ENCODE assay signal across 10 mouse cellular contexts in the genomic region with DNA sequence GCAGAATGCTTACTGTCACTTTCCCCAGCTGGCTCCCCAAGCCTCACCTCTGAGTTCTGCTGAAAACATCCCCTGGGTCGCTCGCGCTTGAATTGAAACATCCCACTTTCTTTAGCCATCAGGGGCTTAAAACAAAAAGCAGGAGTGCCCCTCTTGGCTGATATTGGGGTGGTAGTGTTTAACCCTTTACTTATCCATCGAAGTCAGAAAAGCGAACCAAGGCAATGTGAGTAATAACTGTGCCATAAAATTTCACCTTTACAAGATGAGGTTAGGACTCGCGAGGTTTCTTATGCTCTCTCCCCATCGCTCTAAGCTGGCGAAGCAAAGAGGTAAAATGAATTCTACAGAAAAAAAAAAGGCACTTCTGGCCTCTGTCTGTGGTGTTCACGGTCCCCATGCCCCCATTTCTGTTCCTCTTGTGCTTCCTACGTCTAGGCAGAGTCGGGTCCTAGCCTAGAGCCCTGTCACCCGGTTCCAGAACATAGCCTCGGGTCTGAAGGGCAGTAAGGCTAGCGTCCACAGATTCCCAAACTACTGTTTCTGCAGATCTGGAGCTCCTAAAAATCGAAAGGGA. TPM values are rescaled to one million over a fixed set of nuclear protein-coding genes. Genes with fewer than 3 reads are reported as not detected.
DNase-seq lines count a peak whose midpoint lies in the region; ATAC-seq and TF ChIP-seq lines count a peak whose summit lies in the region.
"Had no signal": no experiment of that assay in that cellular context is flagged by ENCODE, and none has a peak within 500 bp of the region (broad histone marks: within the 10 kb centered on the region; RNA-seq: fewer than 3 reads in every experiment).

No protein-coding gene starts in this region.

- H3K9ac ChIP-seq in lung, embryonic 14.5 days: no peak overlapping the region
- no peak overlapping the region for H3K9ac ChIP-seq in intestine, embryonic 16.5 days (ENCODE audit: low read depth, low read length)
- no peak overlapping the region for H3K9ac ChIP-seq in neural tube, embryonic 15.5 days (replicated peaks)

- peak overlapping the region; percentile 30 for H3K4me3 ChIP-seq in lung, embryonic 14.5 days (ENCODE audit: low read depth, low read length)
- peak overlapping the region; percentile 23 for H3K4me3 ChIP-seq in intestine, embryonic 16.5 days (ENCODE audit: low read length)
- H3K4me3 ChIP-seq in neural tube, embryonic 15.5 days (replicated peaks): no peak overlapping the region
- H3K4me3 ChIP-seq in thymus, adult 2 months (ENCODE audit: control insufficient read depth, insufficient read depth, low read length): no peak overlapping the region

- H3K36me3 ChIP-seq in lung, embryonic 14.5 days (ENCODE audit: insufficient read depth): no peaks in the 10 kb centered on the region
- H3K36me3 ChIP-seq in intestine, embryonic 16.5 days (ENCODE audit: control insufficient read depth, insufficient read depth, low read length): no peaks in the 10 kb centered on the region
- H3K36me3 ChIP-seq in neural tube, embryonic 15.5 days: no peaks in the 10 kb centered on the region
- H3K36me3 ChIP-seq in thymus, adult 2 months (ENCODE audit: control insufficient read depth, insufficient read depth, low read length): no peaks in the 10 kb centered on the region

- peak overlapping the region; percentile 58 for H3K4me2 ChIP-seq in lung, embryonic 14.5 days
- H3K4me2 ChIP-seq in intestine, embryonic 16.5 days (ENCODE audit: low read depth, low read length): peak overlapping the region; percentile 53; the same call in 1 of the 2 replicates
- H3K4me2 ChIP-seq in neural tube, embryonic 15.5 days: peak overlapping the region; percentile 37

- H3K27ac ChIP-seq in lung, embryonic 14.5 days (ENCODE audit: low read depth): no peak overlapping the region
- H3K27ac ChIP-seq in intestine, embryonic 16.5 days (ENCODE audit: low read length): no peak overlapping the region
- H3K27ac ChIP-seq in neural tube, embryonic 15.5 days (replicated peaks): no peak overlapping the region
- H3K27ac ChIP-seq in thymus, adult 2 months (ENCODE audit: control insufficient read depth, insufficient read depth, low read length): no peak overlapping the region

- no peak for TF ChIP-seq POLR2A in thymus, adult 2 months (IDR thresholded peaks at IDR 0.05; ENCODE audit: control insufficient read depth, extremely low read depth, insufficient read depth, low read length, poor library complexity)

- no peak for TF ChIP-seq CTCF in lung, embryonic 14.5 days (IDR thresholded peaks at IDR 0.05; ENCODE audit: low read depth)
- no peak for TF ChIP-seq CTCF in thymus, adult 2 months (IDR thresholded peaks at IDR 0.05; ENCODE audit: borderline replicate concordance, control insufficient read depth, extremely low read depth, insufficient read depth, low read length, poor library complexity)

- H3K4me1 ChIP-seq in lung, embryonic 14.5 days (ENCODE audit: insufficient read depth): no peaks in the 10 kb centered on the region
- H3K4me1 ChIP-seq in intestine, embryonic 16.5 days (ENCODE audit: control insufficient read depth, insufficient read depth, low read length): peaks cover 20% of the 10 kb centered on the region
- H3K4me1 ChIP-seq in neural tube, embryonic 15.5 days: peaks cover 13% of the 10 kb centered on the region
- H3K4me1 ChIP-seq in thymus, adult 2 months (replicated peaks; ENCODE audit: control insufficient read depth, insufficient read depth, low read length): no peaks in the 10 kb centered on the region

- DNase-seq in embryo, embryonic 9.5 days (ENCODE audit: extremely low spot score): peak; percentile 45
- no peak for DNase-seq in embryo, embryonic 10 days (ENCODE audit: low spot score)
- peak; percentile 20 for DNase-seq in lung, embryonic 14.5 days
- no peak for DNase-seq in lung, postnatal 36 days
- no peak for DNase-seq in thymus, adult 2 months
- DNase-seq in cerebellum, postnatal 36 days: no peak
- DNase-seq: lung, adult 2 months; thymus, postnatal 4 days had no signal

- 6% methylated on average over 16 of the region's 16 CpGs for WGBS in lung, embryonic 14.5 days
- 5% methylated on average over 16 of the region's 16 CpGs for WGBS in intestine, embryonic 16.5 days
- 1% methylated on average over 16 of the region's 16 CpGs for WGBS in neural tube, embryonic 15.5 days
- 2% methylated on average over 16 of the region's 16 CpGs for WGBS in thymus, adult 2 months

- ATAC-seq in lung, embryonic 14.5 days (ENCODE audit: insufficient read depth): no peak
- ATAC-seq in intestine, embryonic 16.5 days: no peak
- ATAC-seq in neural tube, embryonic 15.5 days (ENCODE audit: low FRiP score): no peak

- peaks cover 93% of the 10 kb centered on the region for H3K27me3 ChIP-seq in lung, embryonic 14.5 days (ENCODE audit: insufficient read depth, low read length)
- peaks cover 64% of the 10 kb centered on the region for H3K27me3 ChIP-seq in intestine, embryonic 16.5 days (replicated peaks; ENCODE audit: control insufficient read depth, insufficient read depth, low read length)
- H3K27me3 ChIP-seq in neural tube, embryonic 15.5 days (replicated peaks): peaks cover 93% of the 10 kb centered on the region
- H3K27me3 ChIP-seq in thymus, adult 2 months (ENCODE audit: control insufficient read depth, insufficient read depth, low read length): peaks cover 19% of the 10 kb centered on the region

- H3K9me3 ChIP-seq in lung, embryonic 14.5 days (ENCODE audit: low read depth, low read length): no peaks in the 10 kb centered on the region
- no peaks in the 10 kb centered on the region for H3K9me3 ChIP-seq in intestine, embryonic 16.5 days (ENCODE audit: control insufficient read depth, low read length)
- H3K9me3 ChIP-seq in neural tube, embryonic 15.5 days (replicated peaks): no peaks in the 10 kb centered on the region

RNA-seq across cellular contexts. Expression of a gene that starts 10.5 kb away (rescaled TPM):
- polyA plus RNA-seq in lung, embryonic 14.5 days (2014; fragmentation: Nextera tagmentation; extraction: Ambion mirVana): 1.8 TPM in 2 replicates
- 1.3 and 2.5 TPM in 2 replicates for polyA plus RNA-seq in intestine, embryonic 16.5 days (2015; fragmentation: Nextera tagmentation; extraction: Ambion mirVana)
- polyA plus RNA-seq in neural tube, embryonic 15.5 days (2015; fragmentation: Nextera tagmentation; extraction: Ambion mirVana): 0.74 and 1.0 TPM in 2 replicates
- 1.2 and 2.4 TPM in 2 replicates for polyA plus RNA-seq in thymus, adult 2 months (2012; rRNA removed)

Comparison
In these comparisons a context has a peak if more than half of its experiments do, and no peak if none do; other contexts are left out.
1. DNase-seq: peak in embryo, embryonic 9.5 days (single experiment) and lung, embryonic 14.5 days (single experiment); none in embryo, embryonic 10 days (single experiment), lung, postnatal 36 days (single experiment), thymus, adult 2 months (single experiment) and cerebellum, postnatal 36 days (0 of 2).
2. H3K4me3 ChIP-seq: peak in lung, embryonic 14.5 days (single experiment) and intestine, embryonic 16.5 days (single experiment); none in neural tube, embryonic 15.5 days (single experiment) and thymus, adult 2 months (single experiment).
3. Peak in every context shown above with its lines, with median percentiles within 50 percentile points of each other: H3K4me2 ChIP-seq.